Mouse (Mus musculus): ENCODE data around the gene Zfp91.
A peak's percentile ranks its signal among the peaks of the same experiment; 100 is the strongest.

The Zfp91 gene

GRCm38 (mm10) chr19:12795511-12796327 lies at the start of gene Zfp91, which contains the start of gene Lpxn:
Gene Zfp91, minus strand, starts transcription at chr19:12796126.
Gene Lpxn, plus strand, starts transcription at chr19:12796193.
- DNase-seq (ENCODE audit: low read depth, low spot score), result peak; percentile 99

- DNase-seq (ENCODE audit: low read depth, low spot score), result no peak
Observed at GRCm38 (mm10) chr19:12838507-12838906, 42.6 kb upstream of the Zfp91 start.

- DNase-seq (ENCODE audit: low read depth, low spot score), result peak; percentile 41
Observed at GRCm38 (mm10) chr19:12833625-12834024, 37.7 kb upstream of the Zfp91 start.

GRCm38 (mm10) chr19:12831559-12831958 lies 35.6 kb upstream of the Zfp91 start:
- DNase-seq (ENCODE audit: low read depth, low spot score), result no peak

- DNase-seq (ENCODE audit: low read depth, low spot score), result no peak
Observed at GRCm38 (mm10) chr19:12830823-12831430, 35.0 kb upstream of the Zfp91 start.

GRCm38 (mm10) chr19:12824549-12824948 lies 28.6 kb upstream of the Zfp91 start:
- DNase-seq (ENCODE audit: low read depth, low spot score), result no peak

- no peak for DNase-seq (ENCODE audit: low read depth, low spot score)
Observed at GRCm38 (mm10) chr19:12820383-12820782, 24.5 kb upstream of the Zfp91 start.

GRCm38 (mm10) chr19:12818507-12818906 lies 22.6 kb upstream of the Zfp91 start:
- no peak for DNase-seq (ENCODE audit: low read depth, low spot score)

- no peak for DNase-seq (ENCODE audit: low read depth, low spot score)
Observed at GRCm38 (mm10) chr19:12813883-12814282, 18.0 kb upstream of the Zfp91 start.

GRCm38 (mm10) chr19:12812644-12813364 lies 16.9 kb upstream of the Zfp91 start:
- DNase-seq (ENCODE audit: low read depth, low spot score), result no peak

- DNase-seq (ENCODE audit: low read depth, low spot score), result no peak
Observed at GRCm38 (mm10) chr19:12806214-12806613, 10.3 kb upstream of the Zfp91 start.

GRCm38 (mm10) chr19:12805730-12806129 lies 9.8 kb upstream of the Zfp91 start:
- DNase-seq (ENCODE audit: low read depth, low spot score), result no peak

GRCm38 (mm10) chr19:12804237-12804636 lies 8.3 kb upstream of the Zfp91 start:
- DNase-seq (ENCODE audit: low read depth, low spot score), result no peak

- DNase-seq (ENCODE audit: low read depth, low spot score), result peak; percentile 83
Observed at GRCm38 (mm10) chr19:12802830-12803229, 6.9 kb upstream of the Zfp91 start.

GRCm38 (mm10) chr19:12801046-12801445 lies 5.1 kb upstream of the Zfp91 start:
- DNase-seq (ENCODE audit: low read depth, low spot score), result no peak

GRCm38 (mm10) chr19:12800621-12801020 lies 4.7 kb upstream of the Zfp91 start:
- no peak for DNase-seq (ENCODE audit: low read depth, low spot score)

- DNase-seq (ENCODE audit: low read depth, low spot score), result no peak
Observed at GRCm38 (mm10) chr19:12799081-12799480, 3.2 kb upstream of the Zfp91 start.

- no peak for DNase-seq (ENCODE audit: low read depth, low spot score)
Observed at GRCm38 (mm10) chr19:12798404-12798803, 2.5 kb upstream of the Zfp91 start.

- peak; percentile 64 for DNase-seq (ENCODE audit: low read depth, low spot score)
Observed at GRCm38 (mm10) chr19:12797071-12797470, 1.1 kb upstream of the Zfp91 start.

- DNase-seq (ENCODE audit: low read depth, low spot score), result no peak
Observed at GRCm38 (mm10) chr19:12796328-12796931, 504 bp upstream of the Zfp91 start.

GRCm38 (mm10) chr19:12795110-12795509 lies 816 bp downstream of the Zfp91 start:
- DNase-seq (ENCODE audit: low read depth, low spot score), result no peak
